Mouse (Mus musculus): ENCODE measurements around the gene Ep400. TPM values are rescaled to one million over a fixed set of nuclear protein-coding genes. Genes with fewer than 3 reads are reported as not detected.

Gene Ep400
- polyA plus RNA-seq, 1 experiment from 2014 or later, result 50.5 TPM

- WGBS, result under 1% methylated on average over 37 of the region's 37 CpGs
- peak overlapping the region; percentile 98 for H3K4me3 ChIP-seq
- no peaks in the 10 kb centered on the region for H3K27me3 ChIP-seq
- ATAC-seq (ENCODE audit: insufficient number of reproducible peaks, insufficient read depth, low FRiP score, low TSS enrichment), result peak; percentile 53; the same call in 1 of the 2 replicates
- H3K4me1 ChIP-seq, result peaks cover 16% of the 10 kb centered on the region
- no peaks in the 10 kb centered on the region for H3K9me3 ChIP-seq
- 0 out of 2 replicates have a peak overlapping the region, but pooled peaks have one; percentile 32 for H3K27ac ChIP-seq
- H3K4me2 ChIP-seq (replicated peaks), result peak overlapping the region; percentile 93
- peak overlapping the region; percentile 87 for H3K9ac ChIP-seq
- H3K36me3 ChIP-seq, result peaks cover 70% of the 10 kb centered on the region
Observed at GRCm38 (mm10) chr5:110653686-110654085, 116.8 kb downstream of the Ep400 start.

- peak; percentile 73 for ATAC-seq (ENCODE audit: insufficient number of reproducible peaks, insufficient read depth, low FRiP score, low TSS enrichment)
- Histone ChIP-seq H3K4me3 (peak within 1 kb of the TSS; percentile 98), H3K36me3 (peaks cover 69% of the 10 kb centered on the region), H3K4me2 (replicated peaks) (peak within 1 kb of the TSS; percentile 93), H3K9me3 (no peaks in the 10 kb centered on the region), H3K27ac (0 out of 2 replicates have a peak within 1 kb of the TSS, but pooled peaks have one; percentile 32), H3K27me3 (no peaks in the 10 kb centered on the region), H3K4me1 (peaks cover 16% of the 10 kb centered on the region), H3K9ac (peak within 1 kb of the TSS; percentile 87)
- under 1% methylated on average over 91 of the region's 91 CpGs for WGBS
Observed at GRCm38 (mm10) chr5:110652719-110653648, 117.5 kb downstream of the Ep400 start, which contains the start of the genes Noc4l and Ddx51. Noc4l (minus strand) TSS chr5:110653417. Ddx51 (plus strand) TSS chr5:110653451.

- no peak overlapping the region for H3K27ac ChIP-seq
- H3K9me3 ChIP-seq, result no peaks in the 10 kb centered on the region
- no peaks in the 10 kb centered on the region for H3K4me1 ChIP-seq
- no peak overlapping the region for H3K9ac ChIP-seq
- H3K4me2 ChIP-seq (replicated peaks), result no peak overlapping the region
- peaks cover 55% of the 10 kb centered on the region for H3K36me3 ChIP-seq
- no peak for ATAC-seq (ENCODE audit: insufficient number of reproducible peaks, insufficient read depth, low FRiP score, low TSS enrichment)
- H3K27me3 ChIP-seq, result no peaks in the 10 kb centered on the region
- H3K4me3 ChIP-seq, result no peak overlapping the region
Observed at GRCm38 (mm10) chr5:110646377-110646776, 124.1 kb downstream of the Ep400 start.

GRCm38 (mm10) chr5:110639459-110639858, 131.1 kb downstream of the Ep400 start:
- Histone ChIP-seq H3K9me3 (no peaks in the 10 kb centered on the region), H3K4me1 (no peaks in the 10 kb centered on the region), H3K36me3 (no peaks in the 10 kb centered on the region), H3K27me3 (no peaks in the 10 kb centered on the region), H3K27ac (no peak overlapping the region), H3K4me2 (replicated peaks) (peak overlapping the region; percentile 40), H3K4me3 (no peak overlapping the region), H3K9ac (no peak overlapping the region; the same call in 1 of the 2 replicates)
- 27% methylated on average over 12 of the region's 12 CpGs for WGBS
- ATAC-seq (ENCODE audit: insufficient number of reproducible peaks, insufficient read depth, low FRiP score, low TSS enrichment), result no peak

- Histone ChIP-seq H3K4me2 (replicated peaks) (no peak overlapping the region), H3K27me3 (no peaks in the 10 kb centered on the region), H3K4me1 (no peaks in the 10 kb centered on the region), H3K4me3 (no peak overlapping the region), H3K9me3 (no peaks in the 10 kb centered on the region), H3K36me3 (no peaks in the 10 kb centered on the region), H3K27ac (no peak overlapping the region), H3K9ac (no peak overlapping the region)
- WGBS, result 82% methylated on average over 7 of the region's 7 CpGs
- no peak for ATAC-seq (ENCODE audit: insufficient number of reproducible peaks, insufficient read depth, low FRiP score, low TSS enrichment)
Observed at GRCm38 (mm10) chr5:110638306-110639074, 132.0 kb downstream of the Ep400 start.

GRCm38 (mm10) chr5:110635951-110636707, 134.4 kb downstream of the Ep400 start:
- Histone ChIP-seq H3K4me2 (replicated peaks) (no peak overlapping the region), H3K9ac (no peak overlapping the region), H3K9me3 (no peaks in the 10 kb centered on the region), H3K27ac (no peak overlapping the region), H3K27me3 (no peaks in the 10 kb centered on the region), H3K36me3 (no peaks in the 10 kb centered on the region), H3K4me3 (no peak overlapping the region), H3K4me1 (no peaks in the 10 kb centered on the region)
- ATAC-seq (ENCODE audit: insufficient number of reproducible peaks, insufficient read depth, low FRiP score, low TSS enrichment), result no peak
- 44% methylated on average over 6 of the region's 6 CpGs for WGBS

GRCm38 (mm10) chr5:110629525-110630120, 140.9 kb downstream of the Ep400 start:
- H3K27me3 ChIP-seq, result no peaks in the 10 kb centered on the region
- 83% methylated on average over 2 of the region's 2 CpGs for WGBS
- H3K9me3 ChIP-seq, result no peaks in the 10 kb centered on the region
- H3K36me3 ChIP-seq, result no peaks in the 10 kb centered on the region
- H3K27ac ChIP-seq, result no peak overlapping the region
- peaks cover 5% of the 10 kb centered on the region; the same call in 1 of the 2 replicates for H3K4me1 ChIP-seq
- no peak overlapping the region for H3K4me2 ChIP-seq (replicated peaks)
- no peak overlapping the region for H3K9ac ChIP-seq
- ATAC-seq (ENCODE audit: insufficient number of reproducible peaks, insufficient read depth, low FRiP score, low TSS enrichment), result no peak
- H3K4me3 ChIP-seq, result no peak overlapping the region

GRCm38 (mm10) chr5:110628156-110628555, 142.4 kb downstream of the Ep400 start:
- peak overlapping the region; percentile 19; the same call in 1 of the 2 replicates for H3K4me2 ChIP-seq (replicated peaks)
- H3K27me3 ChIP-seq, result no peaks in the 10 kb centered on the region
- H3K27ac ChIP-seq, result no peak overlapping the region
- H3K9ac ChIP-seq, result no peak overlapping the region
- H3K9me3 ChIP-seq, result no peaks in the 10 kb centered on the region
- WGBS, result 28% methylated on average over 19 of the region's 19 CpGs
- H3K4me3 ChIP-seq, result 0 out of 2 replicates have a peak overlapping the region, but pooled peaks have one; percentile 7
- H3K4me1 ChIP-seq, result peaks cover 5% of the 10 kb centered on the region; the same call in 1 of the 2 replicates
- ATAC-seq (ENCODE audit: insufficient number of reproducible peaks, insufficient read depth, low FRiP score, low TSS enrichment), result no peak
- H3K36me3 ChIP-seq, result no peaks in the 10 kb centered on the region

GRCm38 (mm10) chr5:110627351-110627750, 143.2 kb downstream of the Ep400 start:
- no peak for ATAC-seq (ENCODE audit: insufficient number of reproducible peaks, insufficient read depth, low FRiP score, low TSS enrichment)
- Histone ChIP-seq H3K9ac (no peak overlapping the region), H3K4me2 (replicated peaks) (no peak overlapping the region), H3K27me3 (no peaks in the 10 kb centered on the region), H3K36me3 (no peaks in the 10 kb centered on the region), H3K27ac (no peak overlapping the region), H3K4me1 (peaks cover 5% of the 10 kb centered on the region; the same call in 1 of the 2 replicates), H3K4me3 (no peak overlapping the region), H3K9me3 (no peaks in the 10 kb centered on the region)
- WGBS, result 74% methylated on average over 10 of the region's 10 CpGs

GRCm38 (mm10) chr5:110624319-110624718, 146.2 kb downstream of the Ep400 start:
- no peak overlapping the region for H3K9ac ChIP-seq
- no peak for ATAC-seq (ENCODE audit: insufficient number of reproducible peaks, insufficient read depth, low FRiP score, low TSS enrichment)
- 83% methylated on average over 2 of the region's 2 CpGs for WGBS
- H3K27me3 ChIP-seq, result no peaks in the 10 kb centered on the region
- peaks cover 5% of the 10 kb centered on the region; the same call in 1 of the 2 replicates for H3K4me1 ChIP-seq
- H3K4me3 ChIP-seq, result no peak overlapping the region
- H3K9me3 ChIP-seq, result no peaks in the 10 kb centered on the region
- no peak overlapping the region for H3K27ac ChIP-seq
- H3K4me2 ChIP-seq (replicated peaks), result no peak overlapping the region
- H3K36me3 ChIP-seq, result no peaks in the 10 kb centered on the region

GRCm38 (mm10) chr5:110619226-110619625, 151.3 kb downstream of the Ep400 start:
- H3K9ac ChIP-seq, result no peak overlapping the region
- 86% methylated on average over 6 of the region's 6 CpGs for WGBS
- no peak overlapping the region for H3K27ac ChIP-seq
- H3K4me1 ChIP-seq, result no peaks in the 10 kb centered on the region
- no peak overlapping the region for H3K4me3 ChIP-seq
- H3K9me3 ChIP-seq, result no peaks in the 10 kb centered on the region
- no peak overlapping the region for H3K4me2 ChIP-seq (replicated peaks)
- H3K27me3 ChIP-seq, result no peaks in the 10 kb centered on the region
- no peaks in the 10 kb centered on the region for H3K36me3 ChIP-seq
- no peak for ATAC-seq (ENCODE audit: insufficient number of reproducible peaks, insufficient read depth, low FRiP score, low TSS enrichment)

Data from embryonic facial prominence, embryonic 12.5 days (tissue).